Mouse (Mus musculus): ENCODE measurements around the gene Nprl2. TPM values are rescaled to one million over a fixed set of nuclear protein-coding genes. Genes with fewer than 3 reads are reported as not detected.

Gene Nprl2
- total and polyA plus RNA-seq, 3 experiments: 23.2 to 30.2 TPM; not detected in 1

DNA sequence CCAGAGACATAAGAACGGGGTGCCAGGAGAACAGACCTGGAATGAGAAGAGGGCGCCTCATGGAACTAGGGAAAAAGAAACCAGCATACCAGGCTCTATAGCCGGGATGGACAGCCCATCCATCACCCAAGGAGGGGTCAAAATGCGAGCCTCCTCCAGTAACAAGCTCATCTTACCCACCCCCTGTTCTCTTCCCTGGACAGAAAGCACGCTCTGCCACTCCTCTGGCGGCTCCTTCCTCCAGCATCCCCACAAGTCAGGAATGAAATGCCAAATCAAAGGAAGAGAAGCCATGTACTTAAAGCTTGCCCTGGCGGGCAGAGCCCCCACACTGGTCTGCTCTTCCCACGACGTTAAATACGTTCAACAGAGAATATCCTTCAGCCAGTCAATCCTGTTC, 1.0 kb upstream of the Nprl2 start:
- Histone ChIP-seq H3K27ac (ENCODE audit: control insufficient read depth, low read depth, low read length) (no peak overlapping the region), H3K9me3 (replicated peaks; ENCODE audit: insufficient read depth, low read length) (no peaks in the 10 kb centered on the region), H3K79me2 (ENCODE audit: control insufficient read depth, insufficient read depth, low read length, poor library complexity) (peaks cover 23% of the 10 kb centered on the region), H3K4me1 (ENCODE audit: control insufficient read depth in 1 of 2, insufficient read depth in 2 of 2, low read length in 2 of 2) (peaks cover 0 to 19% of the 10 kb centered on the region in 2 experiments; a peak in 1 of 4 replicates), H3K36me3 (ENCODE audit: control insufficient read depth in 1 of 2, insufficient read depth in 2 of 2, low read length in 2 of 2) (peaks cover 0 to 9% of the 10 kb centered on the region in 2 experiments; a peak in 2 of 4 replicates), H3K4me3 (ENCODE audit: control insufficient read depth in 1 of 2, insufficient read depth in 1 of 2, low read depth in 2 of 2, low read length in 2 of 2) (peak overlapping the region in 1 of 2 experiments; percentile 90; a peak in 1 of 4 replicates), H3K9ac (ENCODE audit: control insufficient read depth, low read depth, low read length, poor library complexity, severe bottlenecking) (peak overlapping the region; percentile 33; the same call in 1 of the 2 replicates), H3K27me3 (ENCODE audit: control insufficient read depth in 1 of 2, insufficient read depth in 2 of 2, low read length in 2 of 2) (no peaks in the 10 kb centered on the region)
- TF ChIP-seq MYC (IDR thresholded peaks at IDR 0.05; ENCODE audit: low read depth, low read length): no peak
- TF ChIP-seq USF1 (IDR thresholded peaks at IDR 0.05; ENCODE audit: low read depth, low read length): no peak
- no peak for TF ChIP-seq BHLHE40 (IDR thresholded peaks at IDR 0.05; ENCODE audit: borderline replicate concordance, low read depth, low read length)
- no peak for TF ChIP-seq TCF12 (IDR thresholded peaks at IDR 0.05; ENCODE audit: low read depth, low read length)
- TF ChIP-seq POLR2AphosphoS2 (IDR thresholded peaks at IDR 0.05; ENCODE audit: low read length): no peak
- TF ChIP-seq ELF1 (IDR thresholded peaks at IDR 0.05; ENCODE audit: low read depth, low read length): no peak
- no peak for TF ChIP-seq NELFE (IDR thresholded peaks at IDR 0.05; ENCODE audit: low read depth, low read length)
- no peak for TF ChIP-seq MXI1 (IDR thresholded peaks at IDR 0.05; ENCODE audit: low read depth, low read length)
- TF ChIP-seq RCOR1 (IDR thresholded peaks at IDR 0.05; ENCODE audit: low read depth, low read length): no peak
- TF ChIP-seq TAL1 (IDR thresholded peaks at IDR 0.05; ENCODE audit: low read length): no peak
- TF ChIP-seq NRF1 (IDR thresholded peaks at IDR 0.05; ENCODE audit: insufficient read depth, low read depth, low read length, poor library complexity, severe bottlenecking): no peak
- no peak for TF ChIP-seq ZMIZ1 (IDR thresholded peaks at IDR 0.05; ENCODE audit: low read depth, low read length)
- TF ChIP-seq POLR2AphosphoS5 (IDR thresholded peaks at IDR 0.05; ENCODE audit: borderline replicate concordance, low read depth, low read length): no peak
- no peak for TF ChIP-seq ZKSCAN1 (IDR thresholded peaks at IDR 0.05; ENCODE audit: low read depth, low read length)
- TF ChIP-seq POLR2A (IDR thresholded peaks at IDR 0.05; ENCODE audit: control insufficient read depth in 1 of 2, insufficient read depth in 1 of 2, low read depth in 1 of 2, low read length in 2 of 2, poor library complexity in 1 of 2): no peak
- DNase-seq (ENCODE audit: low read depth, low spot score): no peak

DNA sequence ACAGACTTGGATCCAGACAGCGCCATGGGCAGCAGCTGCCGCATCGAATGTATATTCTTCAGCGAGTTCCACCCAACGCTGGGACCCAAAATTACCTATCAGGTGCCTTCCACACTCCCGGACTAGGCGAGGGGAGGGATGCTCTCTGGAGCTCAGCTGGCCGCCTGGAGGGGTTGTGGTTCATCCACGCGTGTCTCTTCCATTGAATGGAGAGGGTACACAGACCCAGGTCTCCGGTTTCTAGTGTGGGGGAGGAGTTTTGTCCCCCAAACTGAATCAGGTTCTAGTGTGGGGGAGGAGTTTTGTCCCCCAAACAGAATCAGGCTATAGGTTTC, 293 bp downstream of the Nprl2 start:
- peak overlapping the region; percentile 51 for H3K27ac ChIP-seq (ENCODE audit: control insufficient read depth, low read depth, low read length)

More for the DNA sequence above, 293 bp downstream of the Nprl2 start:
- peaks cover 0 to 2% of the 10 kb centered on the region in 2 experiments; a peak in 1 of 4 replicates for H3K36me3 ChIP-seq (ENCODE audit: control insufficient read depth in 1 of 2, insufficient read depth in 2 of 2, low read length in 2 of 2)
- peak overlapping the region; percentile 82 for H3K9ac ChIP-seq (ENCODE audit: control insufficient read depth, low read depth, low read length, poor library complexity, severe bottlenecking)
- peak overlapping the region; percentile 72 to 90 for H3K4me3 ChIP-seq (ENCODE audit: control insufficient read depth in 1 of 2, insufficient read depth in 1 of 2, low read depth in 2 of 2, low read length in 2 of 2)
- H3K27me3 ChIP-seq (ENCODE audit: control insufficient read depth in 1 of 2, insufficient read depth in 2 of 2, low read length in 2 of 2): no peaks in the 10 kb centered on the region
- H3K9me3 ChIP-seq (replicated peaks; ENCODE audit: insufficient read depth, low read length): no peaks in the 10 kb centered on the region
- H3K4me1 ChIP-seq (ENCODE audit: control insufficient read depth in 1 of 2, insufficient read depth in 2 of 2, low read length in 2 of 2): peaks cover 0 to 8% of the 10 kb centered on the region in 2 experiments; a peak in 1 of 4 replicates
- TF ChIP-seq RAD21 (IDR thresholded peaks at IDR 0.05; ENCODE audit: low read depth, low read length): no peak
- TF ChIP-seq MAZ (IDR thresholded peaks at IDR 0.05; ENCODE audit: low read depth, low read length): peak; percentile 2; the same call in 1 of the 2 replicates
- peaks cover 10% of the 10 kb centered on the region for H3K79me2 ChIP-seq (ENCODE audit: control insufficient read depth, insufficient read depth, low read length, poor library complexity)
- no peak for DNase-seq (ENCODE audit: low read depth, low spot score)

Data from MEL (cell line).